Mouse (Mus musculus) CH12.LX (cell line): ENCODE measurements around the gene Tmed1. TPM values are rescaled to one million over a fixed set of nuclear protein-coding genes. Genes with fewer than 3 reads are reported as not detected.

ENCODE experiments used
- DNase-seq: peaks from one replicate; pipeline ENCODE4 v3.0.0-alpha.2; 2013; ENCODE audit errors: extremely low read depth
- H3K27ac ChIP-seq: 2 replicates; pipeline ENCODE4 v1.5.1; 2012; ENCODE audit warnings: low read depth, mild to moderate bottlenecking, control low read depth, moderate library complexity; ENCODE audit not compliant: insufficient read depth
- H3K27me3 ChIP-seq: replicated peaks from 2 replicates; pipeline ENCODE3; 2012; ENCODE audit warnings: inconsistent platforms
- H3K36me3 ChIP-seq, 2 experiments: replicated peaks in 1 of 2; 2 replicates each; pipeline versions ENCODE3 to v1.6.1; 2012; ENCODE audit warnings: inconsistent platforms in 1 of 2, low read length in 1 of 2, mild to moderate bottlenecking in 1 of 2, mixed read lengths in 1 of 2, moderate library complexity in 1 of 2; ENCODE audit not compliant: control insufficient read depth in 1 of 2, insufficient read depth in 1 of 2
- H3K4me1 ChIP-seq, 2 experiments: 2 replicates each; pipeline ENCODE4 v1.6.1; 2012; ENCODE audit warnings: inconsistent platforms in 1 of 2, moderate library complexity in 1 of 2; ENCODE audit not compliant: insufficient read depth in 2 of 2, control insufficient read depth in 1 of 2
- H3K4me2 ChIP-seq: 2 replicates; pipeline ENCODE4 v1.6.1; 2012; ENCODE audit warnings: low read depth, mild to moderate bottlenecking, control low read depth; ENCODE audit not compliant: poor library complexity, insufficient read depth, severe bottlenecking
- H3K4me3 ChIP-seq, 3 experiments: fragments of 150-350 bp in 1 of 3; sonication (generic) in 1 of 3; replicated peaks in 1 of 3; 2 replicates each; pipeline versions ENCODE3 to v1.5.1; 2011 to 2012; ENCODE audit warnings: low read depth in 2 of 3, low read length in 2 of 3, mild to moderate bottlenecking in 2 of 3, moderate library complexity in 2 of 3, control low read depth in 1 of 3, improper control_type of control experiment in 1 of 3, inconsistent platforms in 1 of 3, mixed read lengths in 1 of 3; ENCODE audit not compliant: poor library complexity in 1 of 3
- H3K79me2 ChIP-seq: replicated peaks from 2 replicates; pipeline ENCODE4 v1.6.1; 2012; ENCODE audit warnings: mild to moderate bottlenecking, moderate library complexity; ENCODE audit not compliant: control insufficient read depth, poor library complexity, insufficient read depth, severe bottlenecking; ENCODE audit errors: extremely low read depth
- H3K9ac ChIP-seq: 2 replicates; pipeline ENCODE4 v1.6.1; 2012; ENCODE audit warnings: low read depth, mild to moderate bottlenecking, control low read depth, moderate library complexity; ENCODE audit not compliant: insufficient read depth
- H3K9me3 ChIP-seq: replicated peaks from 2 replicates; pipeline ENCODE3; 2012; ENCODE audit warnings: low read length, inconsistent platforms, mixed read lengths
- CTCF ChIP-seq, 2 experiments: IDR thresholded peaks in 1 of 2; conservative IDR thresholded peaks in 1 of 2; 2 replicates each; pipeline ENCODE4 v1.5.1; 2011 to 2012; ENCODE audit warnings: low read depth in 2 of 2, low read length in 2 of 2, improper control_type of control experiment in 1 of 2, inconsistent platforms in 1 of 2, mild to moderate bottlenecking in 1 of 2, moderate library complexity in 1 of 2
- E2F4 ChIP-seq: IDR thresholded peaks from 2 replicates; pipeline ENCODE4 v1.6.1; 2011; ENCODE audit warnings: low read depth, low read length, improper control_type of control experiment; ENCODE audit not compliant: insufficient replicate concordance
- EP300 ChIP-seq: IDR thresholded peaks from 2 replicates; pipeline ENCODE4 v1.6.1; 2011; ENCODE audit warnings: low read length, improper control_type of control experiment
- ETS1 ChIP-seq: conservative IDR thresholded peaks from 2 replicates; pipeline ENCODE4 v1.6.1; 2012; ENCODE audit warnings: low read depth, mild to moderate bottlenecking, inconsistent platforms, low read length, improper control_type of control experiment, moderate library complexity
- GABPA ChIP-seq: IDR thresholded peaks from 2 replicates; pipeline ENCODE4 v1.6.1; 2012; ENCODE audit warnings: low read depth, low read length, improper control_type of control experiment, inconsistent platforms; ENCODE audit not compliant: insufficient replicate concordance
- IRF4 ChIP-seq: IDR thresholded peaks from 2 replicates; pipeline ENCODE4 v1.6.1; 2014; ENCODE audit warnings: low read depth, mild to moderate bottlenecking, inconsistent platforms, low read length, improper control_type of control experiment
- JUN ChIP-seq: IDR thresholded peaks from 2 replicates; pipeline ENCODE4 v1.6.1; 2011; ENCODE audit warnings: low read depth, mild to moderate bottlenecking, low read length, improper control_type of control experiment, moderate library complexity; ENCODE audit not compliant: insufficient read depth
- KAT2A ChIP-seq: IDR thresholded peaks from 2 replicates; pipeline ENCODE4 v1.6.1; 2012; ENCODE audit warnings: low read length, improper control_type of control experiment, inconsistent platforms; ENCODE audit not compliant: insufficient replicate concordance
- MAFK ChIP-seq: IDR thresholded peaks from 2 replicates; pipeline ENCODE4 v1.6.1; 2011; ENCODE audit warnings: low read length, improper control_type of control experiment; ENCODE audit not compliant: insufficient replicate concordance
- MAX ChIP-seq: IDR thresholded peaks from 2 replicates; pipeline ENCODE4 v1.6.1; 2011; ENCODE audit warnings: low read length, improper control_type of control experiment
- NELFE ChIP-seq: IDR thresholded peaks from 2 replicates; pipeline ENCODE4 v1.6.1; 2011; ENCODE audit warnings: low read depth, low read length, improper control_type of control experiment
- PAX5 ChIP-seq: IDR thresholded peaks from 2 replicates; pipeline ENCODE4 v1.6.1; 2012; ENCODE audit warnings: low read length, inconsistent platforms, mixed read lengths
- RAD21 ChIP-seq: IDR thresholded peaks from 2 replicates; pipeline ENCODE4 v1.6.1; 2011; ENCODE audit warnings: low read depth, mild to moderate bottlenecking, low read length, improper control_type of control experiment, moderate library complexity
- RCOR1 ChIP-seq: conservative IDR thresholded peaks from 2 replicates; pipeline ENCODE4 v1.6.1; 2012; ENCODE audit warnings: low read depth, mild to moderate bottlenecking, inconsistent platforms, low read length, improper control_type of control experiment
- SIN3A ChIP-seq: IDR thresholded peaks from 2 replicates; pipeline ENCODE4 v1.6.1; 2012; ENCODE audit warnings: low read length, improper control_type of control experiment, inconsistent platforms
- USF2 ChIP-seq: conservative IDR thresholded peaks from 2 replicates; pipeline ENCODE4 v1.6.1; 2011; ENCODE audit warnings: low read depth, low read length, improper control_type of control experiment
- ZKSCAN1 ChIP-seq: IDR thresholded peaks from 2 replicates; pipeline ENCODE4 v1.6.1; 2012; ENCODE audit warnings: low read depth, inconsistent platforms, low read length, improper control_type of control experiment, borderline replicate concordance
- ZMIZ1 ChIP-seq: IDR thresholded peaks from 2 replicates; pipeline ENCODE4 v1.6.1; 2012; ENCODE audit warnings: low read depth, mild to moderate bottlenecking, inconsistent platforms, low read length, improper control_type of control experiment
- ZNF384 ChIP-seq: IDR thresholded peaks from 2 replicates; pipeline ENCODE4 v1.6.1; 2012; ENCODE audit warnings: low read depth, low read length, improper control_type of control experiment, inconsistent platforms
- dilution Hi-C: fragments of 300-500 bp; cut with MboI; formaldehyde crosslinking; loops from 2 replicates; pipeline ENCODE4 v1.14.3; 2020; ENCODE audit warnings: low sequenced_read_pairs; ENCODE audit not compliant: extremely low pct_unique_long_range_greater_than_20kb, extremely low pct_ligation_motif_present
- in situ Hi-C: fragments of 300-500 bp; cut with MboI; formaldehyde crosslinking; loops from 3 replicates; pipeline ENCODE4 v1.14.3; 2019; ENCODE audit warnings: low sequenced_read_pairs, low pct_ligation_motif_present, low pct_unique_long_range_greater_than_20kb, mixed read lengths
- polyA plus RNA-seq: library from polyadenylated mRNA; unstranded; fragments of >175 nt; gene quantifications from 2 replicates; pipeline ENCODE4 v1.2.1, GENCODE M21; 2012; ENCODE audit warnings: low read depth; ENCODE audit not compliant: insufficient read length
- total RNA-seq, 2 experiments: library from RNA; depleted of rRNA; stranded (reverse); fragments of 300-350 nt in 1 of 2; fragments of >200 nt in 1 of 2; gene quantifications; 2 replicates each; pipeline ENCODE4 v1.2.3; 2012 to 2014

Gene Tmed1
- total and polyA plus RNA-seq, 3 experiments, result 17.1 to 28.4 (median 25.5) TPM

DNA sequence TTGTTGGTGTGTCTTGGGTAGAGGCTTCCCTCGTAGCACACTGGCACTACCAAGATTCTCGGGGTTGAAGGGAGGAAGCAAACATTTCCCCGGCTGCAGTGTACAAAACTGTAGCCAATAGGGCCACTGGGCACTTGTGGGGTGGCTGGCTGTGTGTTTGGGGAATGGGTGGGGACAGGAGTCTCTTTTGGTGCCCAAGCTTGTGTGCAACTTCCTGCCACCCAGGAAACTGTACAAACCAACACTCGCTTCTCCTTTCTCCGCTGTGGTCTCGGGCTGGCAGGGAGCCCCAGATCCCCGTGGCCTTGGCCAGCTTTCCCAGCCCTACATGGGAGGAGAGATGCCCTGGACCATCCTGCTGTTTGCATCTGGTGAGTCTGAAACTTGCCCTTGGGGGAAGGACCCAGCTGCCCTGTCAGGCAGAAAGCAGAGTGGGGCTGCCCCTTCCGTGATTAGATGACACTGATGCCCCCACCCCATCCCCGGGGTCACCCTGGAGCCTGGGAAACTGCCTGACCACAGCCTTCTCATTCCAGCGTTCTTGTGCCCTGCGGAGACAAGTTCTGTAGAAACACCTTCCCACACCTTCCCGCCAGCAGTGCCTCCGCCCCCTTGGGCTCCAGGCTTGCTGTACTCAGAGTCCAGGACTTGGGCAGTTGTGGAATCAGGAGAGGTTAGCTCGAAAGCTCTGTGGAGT, 16.0 kb upstream of the Tmed1 start, which contains the start of gene AB124611:
Gene AB124611, plus strand, starts transcription at position 240 of the 697 bp plus-strand sequence.
- Histone ChIP-seq H3K27me3 (no peaks in the 10 kb centered on the region), H3K27ac (no peak within 1 kb of the TSS), H3K4me3 (peak within 1 kb of the TSS in 1 of 3 experiments; percentile 11), H3K79me2 (no peaks in the 10 kb centered on the region), H3K9me3 (peaks cover 2% of the 10 kb centered on the region), H3K9ac (no peak within 1 kb of the TSS)
- TF ChIP-seq RCOR1 (no peak), ETS1 (no peak), SIN3A (no peak), ZNF384 (no peak), IRF4 (0 out of 2 replicates have a peak, but pooled peaks have one; percentile 10), USF2 (no peak)
- TF ChIP-seq, all 38 proteins: peak for 1
- dilution Hi-C loops (no loop called here), in situ Hi-C loops (no loop called here)
- no peak for DNase-seq
- H3K4me2 ChIP-seq, result no peak within 1 kb of the TSS
- no peaks in the 10 kb centered on the region for H3K36me3 ChIP-seq
- H3K4me1 ChIP-seq, result peaks cover 12 to 32% of the 10 kb centered on the region in 2 experiments

DNA sequence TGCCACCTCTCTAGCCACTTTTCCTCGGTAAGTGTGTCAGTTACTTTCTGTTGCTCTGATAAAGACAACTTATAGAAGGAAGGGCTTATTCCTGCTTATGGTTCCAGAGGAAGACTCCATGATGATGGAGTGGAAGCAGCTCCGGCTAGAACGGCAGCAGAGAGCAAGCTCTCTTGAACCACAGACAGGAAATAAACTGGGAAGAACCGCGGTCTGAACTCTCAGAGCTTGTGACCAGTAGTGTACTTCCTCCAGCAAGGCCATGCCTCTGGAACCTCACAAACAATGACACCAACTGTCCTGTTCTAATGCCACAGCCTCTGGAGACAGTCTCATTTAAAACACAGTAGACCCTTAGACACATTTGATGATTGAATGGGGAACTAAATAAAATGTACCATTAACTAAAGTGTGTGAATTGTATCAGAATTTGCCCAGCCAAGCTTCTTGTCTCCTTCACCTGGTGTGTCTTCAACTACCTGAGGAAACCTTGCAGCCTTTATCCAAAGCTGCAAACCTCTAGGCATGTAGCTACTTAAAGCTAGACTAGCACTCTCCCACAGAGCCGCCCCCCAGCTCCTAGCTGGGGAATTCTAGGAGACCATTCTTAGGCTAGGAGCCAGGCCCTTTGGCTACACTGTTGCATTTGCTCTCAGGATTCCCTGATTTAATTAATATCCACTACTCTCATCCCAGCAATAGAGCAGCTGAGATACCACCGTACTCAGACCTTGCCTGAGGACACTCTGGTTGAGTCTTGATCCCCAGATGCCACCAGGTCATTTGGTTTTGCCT, 15.3 kb upstream of the Tmed1 start:
- DNase-seq, result no peak
- H3K27me3 ChIP-seq, result no peaks in the 10 kb centered on the region
- H3K36me3 ChIP-seq, result no peaks in the 10 kb centered on the region
- no peak overlapping the region for H3K4me2 ChIP-seq
- peaks cover 12 to 32% of the 10 kb centered on the region in 2 experiments for H3K4me1 ChIP-seq
- TF ChIP-seq MAX (no peak), RAD21 (no peak), CTCF (conservative IDR thresholded peaks at IDR 0.05 in 1 of 2, IDR thresholded peaks at IDR 0.05 in 1 of 2; ENCODE audit: low read depth in 2 of 2, low read length in 2 of 2) (no peak), IRF4 (no peak), MAFK (no peak), GABPA (no peak), EP300 (no peak), ETS1 (no peak), NELFE (no peak), ZMIZ1 (no peak), SIN3A (no peak), RCOR1 (no peak), KAT2A (no peak), ZKSCAN1 (no peak), JUN (no peak), E2F4 (no peak), PAX5 (no peak)
- H3K27ac ChIP-seq, result no peak overlapping the region
- in situ Hi-C loops (no loop called here), dilution Hi-C loops (no loop called here)
- no peak overlapping the region for H3K4me3 ChIP-seq
- peaks cover 2% of the 10 kb centered on the region for H3K9me3 ChIP-seq
- H3K9ac ChIP-seq, result no peak overlapping the region
- no peaks in the 10 kb centered on the region for H3K79me2 ChIP-seq
